ENCODE assay signal across 8 mouse cellular contexts in the genomic region with DNA sequence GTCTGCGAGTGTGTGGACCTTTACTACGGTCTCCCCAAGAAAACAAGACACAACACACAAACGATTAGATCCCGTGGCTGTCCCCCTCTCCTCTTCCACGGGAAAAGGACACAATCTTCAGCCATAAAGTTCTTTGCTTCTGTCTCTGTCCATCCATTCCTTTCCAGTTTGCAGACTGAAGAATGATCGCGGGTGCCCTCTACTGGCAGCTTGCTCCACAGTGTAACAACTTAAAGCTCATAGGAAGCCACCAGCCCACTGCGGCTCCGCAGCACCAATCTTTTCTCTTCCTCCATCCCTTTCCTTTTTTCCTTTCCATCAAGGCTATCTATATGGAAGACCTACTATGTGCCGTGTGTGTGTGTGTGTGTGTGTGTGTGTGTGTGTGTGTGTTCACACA.
DNase-seq lines count a peak whose midpoint lies in the region; ATAC-seq and TF ChIP-seq lines count a peak whose summit lies in the region.

No protein-coding gene starts in this region.

- TF ChIP-seq POLR2A in ES-Bruce4 (IDR thresholded peaks at IDR 0.05; ENCODE audit: insufficient read depth, low read length), result no peak

- no peak overlapping the region for H3K9ac ChIP-seq in ES-Bruce4 (ENCODE audit: low read depth, poor library complexity, severe bottlenecking)
- H3K9ac ChIP-seq in forebrain, embryonic 13.5 days, result no peak overlapping the region
- no peak overlapping the region for H3K9ac ChIP-seq in heart, postnatal 0 days (replicated peaks; ENCODE audit: low read depth, low read length)
- no peak overlapping the region for H3K9ac ChIP-seq in liver, embryonic 12.5 days
- H3K9ac ChIP-seq in neural tube, embryonic 13.5 days, result no peak overlapping the region

- no peak overlapping the region for H3K4me3 ChIP-seq in ES-Bruce4 (ENCODE audit: low read depth, low read length)
- H3K4me3 ChIP-seq in forebrain, embryonic 13.5 days, result no peak overlapping the region
- H3K4me3 ChIP-seq in heart, postnatal 0 days (ENCODE audit: low read depth, low read length), result no peak overlapping the region
- H3K4me3 ChIP-seq in liver, embryonic 12.5 days, result no peak overlapping the region
- no peak overlapping the region for H3K4me3 ChIP-seq in neural tube, embryonic 13.5 days

- no peaks in the 10 kb centered on the region for H3K36me3 ChIP-seq in ES-Bruce4 (ENCODE audit: control insufficient read depth, insufficient read depth, low read length, poor library complexity, severe bottlenecking)
- no peaks in the 10 kb centered on the region for H3K36me3 ChIP-seq in forebrain, embryonic 13.5 days (ENCODE audit: poor library complexity, severe bottlenecking)
- H3K36me3 ChIP-seq in heart, postnatal 0 days (replicated peaks; ENCODE audit: control insufficient read depth, insufficient read depth, low read length), result no peaks in the 10 kb centered on the region
- no peaks in the 10 kb centered on the region for H3K36me3 ChIP-seq in liver, embryonic 12.5 days
- no peaks in the 10 kb centered on the region for H3K36me3 ChIP-seq in neural tube, embryonic 13.5 days

- H3K27me3 ChIP-seq in ES-Bruce4 (ENCODE audit: control insufficient read depth, insufficient read depth, low read length, poor library complexity, severe bottlenecking), result no peaks in the 10 kb centered on the region
- H3K27me3 ChIP-seq in forebrain, embryonic 13.5 days, result no peaks in the 10 kb centered on the region
- no peaks in the 10 kb centered on the region for H3K27me3 ChIP-seq in heart, postnatal 0 days (ENCODE audit: control insufficient read depth, insufficient read depth, low read length)
- H3K27me3 ChIP-seq in liver, embryonic 12.5 days (replicated peaks), result no peaks in the 10 kb centered on the region; the same call in 1 of the 2 replicates
- H3K27me3 ChIP-seq in neural tube, embryonic 13.5 days, result no peaks in the 10 kb centered on the region

- peaks cover 2% of the 10 kb centered on the region for H3K4me1 ChIP-seq in ES-Bruce4 (ENCODE audit: control insufficient read depth, insufficient read depth, low read length)
- H3K4me1 ChIP-seq in forebrain, embryonic 13.5 days, result peaks cover 22% of the 10 kb centered on the region
- 0 out of 2 replicates have a peak, but pooled peaks cover 9% of the 10 kb centered on the region for H3K4me1 ChIP-seq in heart, postnatal 0 days (ENCODE audit: control insufficient read depth, insufficient read depth)
- peaks cover 3% of the 10 kb centered on the region; the same call in 1 of the 2 replicates for H3K4me1 ChIP-seq in liver, embryonic 12.5 days
- peaks cover 19% of the 10 kb centered on the region for H3K4me1 ChIP-seq in neural tube, embryonic 13.5 days (replicated peaks)

- 16% methylated on average over 10 of the region's 10 CpGs for WGBS in forebrain, embryonic 13.5 days
- 7% methylated on average over 10 of the region's 10 CpGs for WGBS in heart, postnatal 0 days
- 16% methylated on average over 10 of the region's 10 CpGs for WGBS in liver, embryonic 12.5 days (ENCODE audit: insufficient replicate concordance)
- 19% methylated on average over 10 of the region's 10 CpGs for WGBS in neural tube, embryonic 13.5 days

- no peaks in the 10 kb centered on the region for H3K9me3 ChIP-seq in ES-Bruce4 (replicated peaks; ENCODE audit: control insufficient read depth, insufficient read depth, low read length, poor library complexity, severe bottlenecking)
- no peaks in the 10 kb centered on the region for H3K9me3 ChIP-seq in forebrain, embryonic 13.5 days (replicated peaks)
- no peaks in the 10 kb centered on the region for H3K9me3 ChIP-seq in heart, postnatal 0 days (replicated peaks; ENCODE audit: control insufficient read depth, low read length)
- H3K9me3 ChIP-seq in liver, embryonic 12.5 days (replicated peaks), result no peaks in the 10 kb centered on the region
- H3K9me3 ChIP-seq in neural tube, embryonic 13.5 days, result no peaks in the 10 kb centered on the region

- TF ChIP-seq EP300 in ES-Bruce4 (IDR thresholded peaks at IDR 0.05; ENCODE audit: insufficient read depth, low read depth, low read length), result no peak
- no peak for TF ChIP-seq EP300 in heart, postnatal 0 days (IDR thresholded peaks at IDR 0.05; ENCODE audit: low read depth)

- peak; percentile 59 for TF ChIP-seq CTCF in ES-Bruce4 (IDR thresholded peaks at IDR 0.05; ENCODE audit: low read depth, low read length)
- peak; percentile 78 for TF ChIP-seq CTCF in heart, postnatal 0 days (IDR thresholded peaks at IDR 0.05; ENCODE audit: low read depth)

- H3K4me2 ChIP-seq in forebrain, embryonic 13.5 days, result no peak overlapping the region
- H3K4me2 ChIP-seq in heart, postnatal 0 days (ENCODE audit: low read depth, low read length), result no peak overlapping the region
- no peak overlapping the region for H3K4me2 ChIP-seq in liver, embryonic 12.5 days
- no peak overlapping the region for H3K4me2 ChIP-seq in neural tube, embryonic 13.5 days

- ATAC-seq in forebrain, embryonic 13.5 days, result peak; percentile 78
- ATAC-seq in heart, postnatal 0 days (ENCODE audit: insufficient read depth, low read depth), result peak; percentile 75
- ATAC-seq in liver, embryonic 12.5 days, result 0 out of 2 replicates have a peak, but pooled peaks have one; percentile 40
- peak; percentile 72 for ATAC-seq in neural tube, embryonic 13.5 days (ENCODE audit: low read depth)

- DNase-seq in c-Kit-positive CD71-positive TER-119-positive erythroid progenitor cells, embryonic 14.5 days (ENCODE audit: low spot score), result peak; percentile 15
- peak; percentile 78 for DNase-seq in heart, postnatal 0 days (ENCODE audit: low spot score)
- DNase-seq in kidney, postnatal 25 days, result peak; percentile 79 to 94
- peak; percentile 29 for DNase-seq in thymus, postnatal 14 days

- no peak overlapping the region for H3K27ac ChIP-seq in ES-Bruce4 (ENCODE audit: insufficient read depth, low read length)
- no peak overlapping the region; the same call in 1 of the 2 replicates for H3K27ac ChIP-seq in forebrain, embryonic 13.5 days
- no peak overlapping the region for H3K27ac ChIP-seq in heart, postnatal 0 days (ENCODE audit: low read depth)
- no peak overlapping the region for H3K27ac ChIP-seq in liver, embryonic 12.5 days
- H3K27ac ChIP-seq in neural tube, embryonic 13.5 days (replicated peaks), result no peak overlapping the region

Comparison
In these comparisons a context has a peak if more than half of its experiments do, and no peak if none do; other contexts are left out.
1. DNase-seq: peak in every context shown above with its lines; median percentile 86 in kidney, postnatal 25 days; 78 in heart, postnatal 0 days; 29 in thymus, postnatal 14 days; 15 in c-Kit-positive CD71-positive TER-119-positive erythroid progenitor cells, embryonic 14.5 days.